Mouse (Mus musculus) CH12.LX (cell line): ENCODE results near the gene Sptb.

Source experiments
- CHD1 ChIP-seq: IDR thresholded peaks from 2 replicates; pipeline ENCODE4 v1.6.1; 2012; ENCODE audit warnings: low read depth, low read length, improper control_type of control experiment, inconsistent platforms
- CTCF ChIP-seq, 2 experiments: IDR thresholded peaks in 1 of 2; conservative IDR thresholded peaks in 1 of 2; 2 replicates each; pipeline ENCODE4 v1.5.1; 2011 to 2012; ENCODE audit warnings: low read depth in 2 of 2, low read length in 2 of 2, improper control_type of control experiment in 1 of 2, inconsistent platforms in 1 of 2, mild to moderate bottlenecking in 1 of 2, moderate library complexity in 1 of 2
- ELF1 ChIP-seq: IDR thresholded peaks from 2 replicates; pipeline ENCODE4 v1.6.1; 2014; ENCODE audit warnings: low read depth, mild to moderate bottlenecking, inconsistent platforms, low read length, improper control_type of control experiment
- MAX ChIP-seq: IDR thresholded peaks from 2 replicates; pipeline ENCODE4 v1.6.1; 2011; ENCODE audit warnings: low read length, improper control_type of control experiment
- MAZ ChIP-seq: IDR thresholded peaks from 2 replicates; pipeline ENCODE4 v1.6.1; 2012; ENCODE audit warnings: low read depth, mild to moderate bottlenecking, inconsistent platforms, low read length, improper control_type of control experiment, moderate library complexity
- POLR2A ChIP-seq: IDR thresholded peaks from 2 replicates; pipeline ENCODE4 v1.6.1; 2011; ENCODE audit warnings: low read depth, mild to moderate bottlenecking, improper control_type of control experiment, low read length
- SMC3 ChIP-seq: IDR thresholded peaks from 2 replicates; pipeline ENCODE4 v1.6.1; 2011; ENCODE audit warnings: low read depth, low read length, improper control_type of control experiment
- UBTF ChIP-seq: IDR thresholded peaks from 2 replicates; pipeline ENCODE4 v1.6.1; 2012; ENCODE audit warnings: low read depth, mild to moderate bottlenecking, inconsistent platforms, low read length, improper control_type of control experiment, moderate library complexity
- USF1 ChIP-seq: IDR thresholded peaks from 2 replicates; pipeline ENCODE4 v1.6.1; 2014; ENCODE audit warnings: low read depth, mild to moderate bottlenecking, inconsistent platforms, low read length, improper control_type of control experiment
- USF2 ChIP-seq: conservative IDR thresholded peaks from 2 replicates; pipeline ENCODE4 v1.6.1; 2011; ENCODE audit warnings: low read depth, low read length, improper control_type of control experiment

GRCm38 (mm10) chr12:76685647-76686046, 24.7 kb downstream of the Sptb start:
- no peak for TF ChIP-seq ELF1
- TF ChIP-seq SMC3: no peak
- no peak for TF ChIP-seq POLR2A
- no peak for TF ChIP-seq MAZ
- TF ChIP-seq CTCF (conservative IDR thresholded peaks at IDR 0.05 in 1 of 2, IDR thresholded peaks at IDR 0.05 in 1 of 2; ENCODE audit: low read depth in 2 of 2, low read length in 2 of 2): no peak
- TF ChIP-seq MAX: no peak
- no peak for TF ChIP-seq UBTF
- no peak for TF ChIP-seq USF2
- no peak for TF ChIP-seq CHD1
- TF ChIP-seq USF1: no peak
